Mouse (Mus musculus) T-helper 2 cell (primary cell): ENCODE data around the gene Lig3.

Experiments
- in situ Hi-C: fragments of 300-600 bp; cut with MboI, MseI; formaldehyde crosslinking; loops from one replicate; pipeline ENCODE4 v1.15.1; 2025; ENCODE audit warnings: high pct_unique_total_duplicates

Gene Lig3

DNA sequence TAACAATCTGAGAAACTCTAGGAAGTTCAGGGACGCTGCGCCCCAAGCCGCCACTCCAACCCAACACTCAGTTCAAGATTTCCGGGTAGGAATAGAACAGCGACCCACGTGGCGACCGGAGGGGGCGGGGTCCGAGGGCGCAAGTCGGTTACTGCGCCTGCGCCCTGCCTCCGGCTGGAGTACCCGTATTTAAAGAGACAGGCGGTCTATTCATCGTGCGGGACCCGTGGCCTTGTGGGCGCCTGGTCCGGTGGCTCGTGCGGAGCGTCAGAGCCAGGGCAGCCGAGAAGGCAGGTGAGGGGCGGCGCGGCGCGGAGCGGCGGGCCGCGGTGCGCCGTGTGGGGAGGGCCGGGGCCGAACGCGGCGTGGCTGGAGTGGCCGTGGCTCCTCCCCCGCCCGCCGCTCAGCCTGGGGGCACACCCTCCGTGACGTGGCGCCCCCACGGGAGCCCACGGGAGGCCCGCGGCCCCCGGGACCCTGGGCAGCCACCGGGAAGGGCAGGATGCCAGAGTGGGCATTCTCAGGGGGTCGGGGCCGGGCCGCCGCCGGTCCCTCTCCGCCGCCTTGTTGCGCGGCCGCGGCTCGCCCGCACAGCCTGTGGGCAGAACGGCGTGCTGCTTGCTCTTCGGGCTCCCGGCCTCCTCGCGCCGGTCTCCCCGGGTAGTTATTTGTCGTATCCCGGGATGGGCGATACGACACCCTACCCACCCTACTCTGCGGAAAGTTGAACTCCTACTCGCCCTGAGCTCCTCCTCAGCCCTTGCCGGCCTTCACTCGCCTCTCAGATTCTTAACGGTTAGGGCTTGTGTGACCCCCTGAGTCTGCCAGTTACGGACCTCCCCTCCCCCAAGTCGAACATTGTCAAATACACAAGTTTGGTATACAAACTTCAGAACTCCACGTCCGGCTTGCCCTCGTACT is at the start of gene Lig3:
TSS of gene Lig3 (plus strand) at position 126 of the 921 bp plus-strand sequence.
- in situ Hi-C loops = no loop called here

DNA sequence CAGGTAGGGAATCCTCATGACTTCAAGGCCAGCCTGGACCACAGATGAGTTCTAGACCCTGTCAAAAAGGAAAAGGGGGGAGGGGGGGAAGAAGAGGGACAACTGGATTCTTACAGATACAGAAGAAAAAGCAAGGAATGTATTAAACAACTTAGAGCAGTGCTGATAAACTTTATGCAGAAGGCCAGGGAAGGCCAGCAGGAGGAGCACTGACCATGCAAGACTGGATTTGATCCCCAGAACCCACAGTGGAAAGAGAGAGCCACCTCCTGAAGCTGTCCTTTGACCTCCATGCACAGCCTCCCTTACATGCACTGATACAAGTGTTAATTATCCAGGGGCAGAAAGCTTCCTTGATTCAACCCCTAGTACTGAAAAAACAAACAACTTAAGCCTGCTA is 46.7 kb upstream of the Lig3 start:
- in situ Hi-C loops = no loop called here

- in situ Hi-C loops = no loop called here
Measured at GRCm38 (mm10) chr11:82739006-82739405, 41.9 kb upstream of the Lig3 start.

DNA sequence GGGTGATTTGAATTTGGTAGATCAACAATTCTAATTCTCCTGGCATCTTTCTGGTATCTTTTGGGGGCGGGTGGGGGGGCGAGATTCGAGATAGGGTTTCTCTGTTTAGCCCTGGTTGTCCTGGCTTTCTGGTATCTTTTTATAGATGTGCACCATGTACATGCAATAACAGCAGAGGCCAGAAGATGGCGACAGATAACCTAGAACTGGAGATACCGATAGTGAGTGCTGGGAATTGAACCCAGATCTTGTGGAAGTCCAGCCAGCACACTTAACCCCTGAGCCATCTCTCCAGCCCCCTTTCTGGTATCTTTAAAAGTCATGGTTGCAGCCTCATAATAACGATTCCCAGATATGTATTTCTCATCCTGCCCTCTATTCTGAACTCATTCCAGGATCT is 34.8 kb upstream of the Lig3 start:
- in situ Hi-C loops = loop anchor here (10.0 kb wide), 1 partner anchor 149 kb away; the partner anchor contains the start of genes Fndc8 and Rad51d

GRCm38 (mm10) chr11:82746857-82747366 is 34.0 kb upstream of the Lig3 start:
- in situ Hi-C loops = loop anchor here (10.0 kb wide), 1 partner anchor 148 kb away; the partner anchor contains the start of genes Fndc8 and Rad51d

- in situ Hi-C loops = no loop called here
Measured at GRCm38 (mm10) chr11:82752349-82753115, 28.4 kb upstream of the Lig3 start.

- in situ Hi-C loops = no loop called here
Measured at GRCm38 (mm10) chr11:82755919-82756318, 25.0 kb upstream of the Lig3 start.

DNA sequence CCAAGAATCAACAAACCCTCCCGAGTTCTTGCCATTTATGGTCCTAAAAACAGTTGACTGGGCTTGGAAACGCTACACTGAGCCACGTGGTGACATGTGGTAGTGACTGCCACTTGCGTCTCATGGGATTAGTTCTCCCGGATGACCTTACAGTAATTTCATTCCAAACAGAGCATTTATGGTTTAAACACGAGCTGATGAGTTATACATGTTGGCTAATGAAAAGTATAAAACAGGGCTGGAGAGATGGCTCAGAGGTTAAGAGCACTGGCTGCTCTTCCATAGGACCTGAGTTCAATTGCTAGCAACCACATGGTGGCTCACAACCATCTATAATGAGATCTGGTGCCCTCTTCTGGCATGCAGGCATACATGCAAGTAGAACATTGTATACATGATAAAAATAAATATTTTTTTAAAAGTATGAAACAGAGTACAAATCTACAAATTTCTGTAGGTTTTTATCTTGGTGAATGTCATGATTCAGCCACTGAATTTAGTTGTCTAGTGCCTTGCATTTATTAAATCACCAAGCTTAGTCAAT is 18.6 kb upstream of the Lig3 start:
- in situ Hi-C loops = no loop called here

- in situ Hi-C loops = no loop called here
Measured at GRCm38 (mm10) chr11:82763261-82763660, 17.6 kb upstream of the Lig3 start.

DNA sequence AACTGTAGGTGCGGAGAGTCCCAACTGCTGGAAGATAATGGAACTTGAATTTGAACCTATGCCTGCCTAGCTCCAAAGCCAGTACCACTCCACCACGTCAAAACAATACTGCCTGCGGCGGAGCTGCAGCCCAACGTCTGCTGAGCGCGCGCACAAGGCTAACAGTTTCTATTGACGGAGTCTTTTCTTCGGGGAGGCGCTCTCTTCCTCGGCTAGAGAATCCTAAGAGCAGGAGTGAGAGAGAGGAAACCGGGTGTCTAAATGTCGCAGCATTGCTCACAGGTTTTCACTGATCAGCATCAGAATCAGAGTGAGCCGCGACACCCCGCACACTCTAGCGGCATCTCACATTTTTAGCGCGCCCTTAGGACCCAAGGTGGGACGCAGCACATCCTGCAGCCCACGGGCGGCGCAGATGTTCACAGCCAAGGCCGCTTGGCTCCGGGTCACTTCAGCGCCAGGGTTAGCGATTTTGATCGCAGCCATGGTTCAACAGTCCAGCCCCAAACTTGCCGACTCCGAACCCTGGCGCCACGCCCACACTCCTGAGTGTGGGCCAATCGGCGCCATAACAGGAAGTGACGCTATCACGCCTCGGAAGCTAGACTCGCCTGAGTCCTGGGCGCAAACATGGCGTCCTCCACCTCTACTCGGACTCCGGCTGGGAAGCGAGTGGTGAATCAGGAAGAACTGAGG is 17.0 kb upstream of the Lig3 start, which contains the start of the genes Cct6b and Zfp830:
TSS of gene Cct6b (minus strand) at position 580 of the 696 bp plus-strand sequence.
TSS of gene Zfp830 (plus strand) at position 604 of the 696 bp plus-strand sequence.
- in situ Hi-C loops = no loop called here

DNA sequence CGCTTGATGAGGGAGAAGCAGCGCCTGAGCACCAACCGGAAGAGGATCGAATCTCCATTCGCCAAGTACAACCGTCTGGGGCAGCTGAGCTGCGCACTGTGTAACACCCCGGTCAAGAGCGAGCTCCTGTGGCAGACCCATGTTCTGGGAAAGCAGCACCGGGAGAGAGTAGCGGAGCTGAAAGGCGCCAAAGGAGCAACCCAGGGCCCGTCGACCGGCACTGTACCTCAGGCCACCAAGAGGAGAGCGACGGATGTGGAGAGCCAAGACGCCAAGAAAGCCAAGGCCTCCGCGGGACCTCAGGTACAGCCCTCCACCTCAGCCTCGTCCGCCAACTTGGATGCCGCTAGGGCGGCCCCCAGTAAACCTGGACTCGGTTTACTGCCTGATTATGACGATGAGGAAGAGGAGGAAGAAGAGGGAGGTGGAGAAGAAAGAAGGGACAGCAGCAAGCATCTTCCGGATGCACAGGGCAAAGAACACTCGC is 16.4 kb upstream of the Lig3 start:
- in situ Hi-C loops = no loop called here

GRCm38 (mm10) chr11:82780134-82780533 is 774 bp upstream of the Lig3 start:
- in situ Hi-C loops = no loop called here

DNA sequence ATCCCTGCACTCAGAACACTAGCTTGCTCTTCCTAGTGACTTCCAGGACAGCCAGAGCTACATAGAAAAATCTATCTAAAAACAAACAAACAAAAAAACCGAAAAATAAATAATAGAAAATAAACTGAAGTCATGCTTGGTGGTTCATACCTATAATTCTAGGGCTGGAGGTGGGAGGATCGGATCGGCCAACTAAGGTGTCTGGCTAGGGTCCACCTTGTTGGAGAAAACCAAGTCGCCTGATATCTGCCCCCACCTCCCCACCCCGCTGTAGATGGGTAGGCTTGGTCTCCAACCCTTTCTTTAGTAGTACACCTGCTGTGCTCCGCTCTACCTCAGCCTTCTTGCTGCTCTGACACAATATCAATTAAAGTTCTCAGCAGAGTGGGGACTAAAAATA is 1.3 kb downstream of the Lig3 start:
- in situ Hi-C loops = no loop called here

DNA sequence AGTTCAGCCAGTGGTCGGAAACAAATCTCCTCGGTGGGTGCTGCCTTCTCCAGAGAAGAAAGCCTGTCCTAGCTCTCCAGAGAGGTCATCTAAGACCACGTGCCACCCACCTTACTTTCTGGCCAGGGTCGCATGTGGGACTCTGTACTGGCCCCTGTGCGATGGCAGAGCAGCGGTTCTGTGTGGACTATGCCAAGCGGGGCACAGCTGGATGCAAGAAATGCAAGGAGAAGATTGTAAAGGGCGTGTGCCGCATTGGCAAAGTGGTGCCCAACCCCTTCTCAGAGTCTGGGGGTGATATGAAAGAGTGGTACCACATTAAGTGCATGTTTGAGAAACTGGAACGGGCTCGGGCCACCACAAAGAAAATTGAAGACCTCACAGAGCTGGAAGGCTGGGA is 2.5 kb downstream of the Lig3 start:
- in situ Hi-C loops = no loop called here

DNA sequence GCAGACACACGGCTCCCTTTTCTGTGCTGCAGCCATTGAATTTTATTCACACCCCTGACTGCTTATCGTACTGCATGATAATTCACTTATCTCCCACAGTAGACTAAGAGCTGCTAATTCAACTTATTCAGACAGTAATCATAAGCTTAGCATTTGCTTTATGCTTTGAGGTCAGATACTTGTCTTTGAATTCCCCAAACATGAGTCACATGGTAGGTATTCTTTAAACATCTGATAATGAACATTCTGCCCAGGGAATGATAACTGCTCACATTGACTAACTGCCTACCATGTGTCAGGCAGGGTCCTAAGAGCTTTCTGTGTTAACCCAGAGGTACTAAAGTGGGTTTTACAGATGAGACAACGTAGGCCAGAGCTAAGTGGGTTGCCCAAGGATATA is 25.7 kb downstream of the Lig3 start:
- in situ Hi-C loops = no loop called here

- in situ Hi-C loops = no loop called here
Measured at GRCm38 (mm10) chr11:82807370-82807769, 26.5 kb downstream of the Lig3 start.

GRCm38 (mm10) chr11:82808485-82808884 is 27.6 kb downstream of the Lig3 start:
- in situ Hi-C loops = no loop called here

- in situ Hi-C loops = no loop called here
Measured at GRCm38 (mm10) chr11:82819350-82819749, 38.4 kb downstream of the Lig3 start.

- in situ Hi-C loops = no loop called here
Measured at GRCm38 (mm10) chr11:82820788-82821456, 40.0 kb downstream of the Lig3 start.

- in situ Hi-C loops = no loop called here
Measured at GRCm38 (mm10) chr11:82826818-82827217, 45.9 kb downstream of the Lig3 start.
